ENCODE assay signal across 8 mouse cellular contexts in genomic region chr19:8518273-8518672, GRCm38 (mm10).
DNase-seq lines count a peak whose midpoint lies in the region; ATAC-seq and TF ChIP-seq lines count a peak whose summit lies in the region.

No protein-coding gene starts in this region.

- no peaks in the 10 kb centered on the region for H3K9me3 ChIP-seq in hindbrain, embryonic 11.5 days (ENCODE audit: control insufficient read depth, low read length)

- H3K27ac ChIP-seq in bone marrow macrophage, adult 2 months (ENCODE audit: insufficient read depth, low read depth, low read length): peak overlapping the region; percentile 45
- no peak overlapping the region for H3K27ac ChIP-seq in hindbrain, embryonic 11.5 days (ENCODE audit: low read depth, low read length)

- TF ChIP-seq CTCF in bone marrow macrophage, adult 2 months (IDR thresholded peaks at IDR 0.05; ENCODE audit: low read depth, low read length): no peak

- no peak overlapping the region for H3K4me2 ChIP-seq in hindbrain, embryonic 11.5 days (replicated peaks; ENCODE audit: low read depth, low read length)

- H3K9ac ChIP-seq in hindbrain, embryonic 11.5 days (ENCODE audit: low read depth, low read length): no peak overlapping the region

- no peaks in the 10 kb centered on the region for H3K27me3 ChIP-seq in hindbrain, embryonic 11.5 days (ENCODE audit: control insufficient read depth, insufficient read depth, low read length)

- peak; percentile 54 for DNase-seq in layer of hippocampus, adult 9-11 months
- DNase-seq in layer of hippocampus, adult 18-20 months (ENCODE audit: low spot score in 2 of 2): no peak
- DNase-seq in heart, postnatal 4 days: peak; percentile 22
- DNase-seq in lung, postnatal 10 days: peak; percentile 46
- peak; percentile 11 for DNase-seq in telencephalon, adult 2 months (ENCODE audit: low read depth, low spot score)
- no peak for DNase-seq in left cerebral cortex, adult 8-10 months (ENCODE audit: low spot score in 2 of 2)
- no peak for DNase-seq in hindbrain, embryonic 11.5 days (ENCODE audit: low spot score)

- TF ChIP-seq POLR2A in bone marrow macrophage, adult 2 months (IDR thresholded peaks at IDR 0.05; ENCODE audit: borderline replicate concordance, low read depth, low read length): no peak

- whole genome bisulfite sequencing in hindbrain, embryonic 11.5 days: 90% methylated on average over 11 of the region's 11 CpGs

- H3K4me1 ChIP-seq in bone marrow macrophage, adult 2 months (ENCODE audit: control insufficient read depth, insufficient read depth, low read length): no peaks in the 10 kb centered on the region; the same call in 1 of the 2 replicates
- no peaks in the 10 kb centered on the region for H3K4me1 ChIP-seq in hindbrain, embryonic 11.5 days (replicated peaks; ENCODE audit: control insufficient read depth, insufficient read depth, low read length)

- H3K4me3 ChIP-seq in bone marrow macrophage, adult 2 months (ENCODE audit: insufficient read depth, low read length): peak overlapping the region; percentile 49
- H3K4me3 ChIP-seq in hindbrain, embryonic 11.5 days (ENCODE audit: low read depth, low read length): no peak overlapping the region

- no peaks in the 10 kb centered on the region for H3K36me3 ChIP-seq in hindbrain, embryonic 11.5 days (ENCODE audit: control insufficient read depth, insufficient read depth, low read length)

- no peak for ATAC-seq in hindbrain, embryonic 11.5 days (ENCODE audit: low FRiP score)

Comparison
In these comparisons a context has a peak if more than half of its experiments do, and no peak if none do; other contexts are left out.
1. DNase-seq: peak in layer of hippocampus, adult 9-11 months (single experiment), heart, postnatal 4 days (single experiment), lung, postnatal 10 days (single experiment) and telencephalon, adult 2 months (single experiment); none in layer of hippocampus, adult 18-20 months (0 of 2), left cerebral cortex, adult 8-10 months (0 of 2) and hindbrain, embryonic 11.5 days (single experiment).